Mouse (Mus musculus) neural tube, embryonic 10.5 days (tissue): ENCODE data around the gene Shtn1.

Experiments
- DNase-seq: peaks from one replicate; pipeline ENCODE4 v3.0.0-alpha.2; 2017; ENCODE audit warnings: low spot score; ENCODE audit errors: extremely low spot score

Shtn1 gene

DNA sequence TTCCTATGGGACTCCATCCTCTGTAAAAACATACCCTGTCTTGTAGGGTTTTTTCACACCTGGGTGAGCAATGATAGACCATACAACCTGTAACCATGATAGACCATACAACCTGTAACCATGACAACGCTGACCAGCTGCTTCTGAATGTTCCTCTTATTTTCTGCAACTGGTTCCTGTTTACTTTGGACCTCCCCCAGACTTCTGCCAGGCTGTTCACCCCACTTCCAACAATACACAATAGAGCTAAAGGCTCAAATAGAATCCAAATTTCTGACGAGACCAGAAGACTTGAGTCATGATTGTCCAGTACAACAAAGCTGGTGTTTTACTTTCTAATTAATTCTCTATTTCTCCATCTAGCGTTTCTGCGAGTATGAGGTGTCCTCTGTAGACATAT lies 23.8 kb downstream of the Shtn1 start:
- no peak for DNase-seq

DNA sequence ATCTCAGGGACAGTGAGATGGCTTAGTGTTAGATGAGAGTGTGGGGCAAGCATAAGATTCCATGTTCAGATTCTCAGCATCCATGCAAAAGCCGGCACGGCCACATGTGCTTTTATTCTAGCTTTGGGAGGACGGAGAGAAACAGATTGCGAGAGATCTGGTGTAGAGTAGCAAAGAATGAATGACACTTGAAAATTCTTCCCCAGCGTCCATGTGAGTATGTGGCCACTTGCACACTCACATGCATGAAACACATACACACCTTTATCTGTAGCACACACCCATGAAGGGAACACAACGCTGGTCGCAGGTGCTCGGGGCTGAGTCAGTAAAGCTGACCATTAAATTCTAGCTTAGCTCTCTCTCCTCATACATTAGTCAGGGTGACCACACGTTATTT lies 24.3 kb downstream of the Shtn1 start:
- no peak for DNase-seq

DNA sequence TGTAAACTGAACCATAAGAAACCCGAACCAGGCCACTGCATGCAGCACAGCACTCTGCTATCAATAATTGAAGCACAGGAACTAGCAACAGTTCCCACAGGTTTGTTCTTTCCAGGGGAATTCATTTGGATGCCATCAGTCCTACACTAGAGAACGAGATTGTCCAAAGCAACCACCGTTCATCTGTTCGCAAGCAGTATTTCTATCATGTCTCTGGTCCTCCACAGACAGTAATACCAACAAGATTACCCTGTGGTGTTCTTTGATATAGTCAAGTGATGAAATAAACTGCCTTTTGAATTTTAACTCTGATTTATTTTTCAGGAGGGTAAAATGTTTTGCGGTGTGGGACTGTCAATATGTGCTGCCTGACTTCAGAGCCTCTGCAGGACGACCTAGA lies 27.0 kb downstream of the Shtn1 start:
- DNase-seq, result no peak

DNA sequence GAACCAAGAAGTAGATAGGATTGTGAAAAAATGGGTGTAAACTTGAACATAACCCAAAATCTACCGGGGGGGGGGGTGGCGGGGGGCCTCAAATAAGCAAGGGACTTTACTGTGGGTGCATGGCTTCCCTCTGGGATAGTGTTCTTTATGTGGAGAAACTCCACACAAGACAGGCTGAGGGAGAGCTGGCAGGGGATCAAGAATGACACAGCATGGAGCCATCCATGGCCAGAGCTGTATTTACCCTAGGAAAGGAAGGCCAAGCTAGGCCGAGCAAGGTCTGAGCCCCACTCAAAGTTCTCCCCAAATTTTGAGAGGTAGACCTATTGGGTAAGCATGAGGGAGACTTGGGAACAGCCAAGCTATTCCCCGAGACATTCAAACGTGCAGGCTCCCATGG lies 28.4 kb downstream of the Shtn1 start:
- no peak for DNase-seq

DNA sequence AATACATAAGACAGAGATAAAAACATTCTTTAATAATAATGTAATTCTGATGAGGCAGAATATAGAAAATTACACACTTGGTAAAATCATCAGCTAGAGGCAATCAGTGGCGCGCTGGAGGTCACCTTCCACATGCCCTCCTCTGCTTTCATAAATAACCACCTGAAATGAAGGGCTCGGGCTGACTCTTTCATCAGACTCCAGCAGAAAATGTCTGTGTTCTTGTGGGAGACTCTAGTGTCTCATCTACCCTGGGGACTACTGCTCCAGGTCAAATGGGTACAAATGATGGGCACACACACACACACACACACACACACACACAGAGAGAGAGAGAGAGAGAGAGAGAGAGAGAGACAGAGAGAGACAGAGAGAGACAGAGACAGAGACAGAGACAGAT lies 34.8 kb downstream of the Shtn1 start:
- DNase-seq, result no peak

DNA sequence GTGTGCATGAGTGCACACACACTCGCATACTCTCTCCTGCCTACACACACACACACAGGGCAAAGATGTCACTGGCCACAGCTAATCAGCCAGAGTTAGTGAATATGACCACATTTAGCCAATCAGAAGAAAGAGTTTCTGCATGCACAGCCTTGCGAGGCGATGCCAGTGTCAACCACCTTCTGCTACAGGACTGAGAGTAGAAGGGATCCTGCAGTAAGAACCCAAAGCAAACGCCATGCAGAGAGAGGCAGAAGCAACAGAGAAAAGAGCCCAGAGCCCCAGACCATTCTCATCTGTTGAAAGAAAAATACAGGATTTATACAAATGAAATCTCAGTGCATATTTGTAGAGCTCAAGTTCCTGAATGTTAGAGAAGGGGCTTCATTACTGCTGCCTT lies 37.1 kb downstream of the Shtn1 start:
- DNase-seq, result no peak

DNA sequence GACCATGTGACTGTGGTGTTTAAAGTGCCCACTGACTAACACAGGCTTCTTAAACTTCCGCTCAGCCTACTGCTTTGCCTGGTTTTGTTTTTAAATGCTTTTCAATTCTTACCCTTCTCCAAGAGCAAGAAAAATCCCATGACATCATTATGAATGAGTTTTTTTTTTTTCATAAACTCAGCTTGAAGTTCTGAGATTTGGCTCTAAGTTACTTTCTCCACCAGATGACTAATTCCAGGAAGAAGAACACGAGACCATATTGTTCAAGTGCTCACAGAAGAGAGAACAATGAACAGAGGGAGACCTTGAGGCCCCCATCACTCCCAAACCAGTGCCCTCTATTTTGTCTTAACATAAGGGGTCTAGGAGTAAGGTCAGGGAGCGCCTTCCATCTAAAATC lies 39.1 kb downstream of the Shtn1 start:
- DNase-seq, result no peak

DNA sequence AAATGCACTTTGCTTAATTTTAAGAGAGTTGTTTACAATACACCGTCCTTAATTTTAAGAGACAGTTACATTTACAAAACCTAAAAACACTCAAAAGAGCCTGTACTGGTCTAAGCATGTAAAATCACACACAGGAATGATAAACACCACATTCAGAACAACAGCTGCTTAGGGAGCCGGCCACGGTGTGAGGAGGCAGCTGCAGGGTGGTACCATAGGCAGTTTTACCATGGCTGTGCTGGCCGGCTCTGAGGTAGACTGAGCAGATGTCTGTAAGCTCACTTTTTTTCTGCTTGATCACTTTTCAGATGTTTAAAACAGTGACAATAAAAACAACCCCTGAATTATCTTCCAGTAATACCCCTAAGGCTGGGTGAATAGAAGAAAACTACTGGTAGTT lies 42.7 kb downstream of the Shtn1 start:
- no peak for DNase-seq

DNA sequence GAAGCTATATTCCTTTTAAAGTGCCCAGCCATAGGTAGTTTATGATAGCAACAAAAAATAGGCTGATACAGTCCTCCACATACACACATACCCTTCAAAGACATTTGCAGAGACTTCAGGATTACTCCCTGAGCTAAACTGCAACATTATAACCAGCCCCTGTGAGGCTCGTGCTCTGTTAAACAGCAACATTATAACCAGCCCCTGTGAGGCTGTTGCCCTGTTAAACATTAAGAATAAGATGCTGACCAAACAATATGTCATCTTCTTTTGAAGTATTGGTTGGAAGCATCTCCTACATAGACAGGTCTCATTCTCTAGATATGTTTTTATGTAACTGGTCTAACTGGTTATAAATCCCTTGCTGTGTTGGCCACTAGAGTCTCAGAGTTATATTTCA lies 45.7 kb downstream of the Shtn1 start:
- no peak for DNase-seq

DNA sequence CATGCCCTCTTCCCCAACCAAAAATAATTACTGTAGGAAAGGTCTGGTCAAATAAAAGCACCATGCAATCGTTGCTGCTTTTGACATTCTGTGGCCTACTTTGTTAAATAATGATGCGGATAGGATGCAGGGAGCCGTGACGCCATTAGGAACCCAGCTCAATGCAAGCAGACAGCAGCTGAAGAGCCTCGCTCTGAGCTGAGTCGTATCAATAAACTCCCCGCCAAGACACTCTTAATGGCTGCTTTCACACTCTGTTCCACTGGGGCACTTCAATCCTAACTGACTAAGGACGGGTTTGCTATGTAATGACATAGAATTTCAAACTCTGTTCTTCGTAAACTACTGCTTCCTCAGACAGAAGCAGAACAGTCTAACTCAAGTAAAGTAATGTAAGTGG lies 46.9 kb downstream of the Shtn1 start:
- DNase-seq, result no peak

DNA sequence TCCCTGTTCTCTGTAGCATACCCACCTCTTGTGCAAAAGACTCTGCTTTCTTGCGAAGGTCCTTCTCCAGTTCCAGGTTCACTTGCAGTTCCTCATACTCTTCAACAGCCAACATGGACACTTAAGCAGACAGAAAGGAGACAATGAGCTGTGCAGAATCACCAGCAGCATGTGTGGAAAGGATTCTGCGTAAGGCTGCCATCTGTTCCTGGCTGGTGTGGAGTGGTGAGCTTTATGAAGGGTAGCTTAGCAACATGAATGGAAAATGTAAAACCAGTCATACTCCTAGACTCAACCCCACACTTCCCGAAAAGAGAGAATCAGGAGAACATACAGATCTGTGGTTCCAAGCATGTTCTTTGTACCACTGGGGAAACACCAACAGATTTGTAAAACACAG lies 47.8 kb downstream of the Shtn1 start:
- DNase-seq, result no peak

DNA sequence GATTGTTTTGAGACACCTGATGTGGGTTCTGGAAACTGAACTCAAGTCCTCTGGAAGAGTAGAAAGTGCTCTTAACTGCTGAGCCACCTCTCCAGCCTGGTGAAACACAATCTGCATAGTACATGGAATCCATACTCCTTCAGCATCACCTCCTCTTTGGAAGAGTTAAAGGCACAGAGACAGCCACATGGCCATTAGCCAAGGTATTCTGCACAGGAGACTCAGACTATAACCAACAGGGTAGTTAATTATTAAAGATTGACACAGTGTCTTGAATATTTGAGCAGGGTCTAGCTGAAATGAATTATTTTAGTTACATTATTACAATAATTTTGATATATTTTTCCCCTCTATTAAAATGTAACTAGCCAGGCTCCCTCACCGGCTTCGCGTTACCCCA lies 52.0 kb downstream of the Shtn1 start:
- DNase-seq, result no peak

DNA sequence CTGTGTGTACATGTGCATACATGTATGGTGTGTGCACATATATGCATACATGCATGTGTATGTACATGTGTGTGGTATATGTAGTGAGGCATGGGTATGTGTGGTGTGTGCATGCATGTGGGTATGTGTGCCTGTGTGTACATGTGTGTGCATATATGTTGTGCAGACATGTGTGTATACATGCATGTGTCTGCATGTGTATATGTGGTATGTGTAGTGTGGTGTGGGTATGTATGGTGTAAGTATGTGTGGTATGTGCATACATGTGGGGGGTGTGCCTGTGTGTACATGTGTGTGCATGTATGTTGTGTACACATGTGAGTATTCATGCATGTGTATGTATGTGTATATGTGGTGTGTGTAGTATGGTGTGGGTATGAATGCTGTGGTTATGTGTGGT lies 54.3 kb downstream of the Shtn1 start:
- no peak for DNase-seq

DNA sequence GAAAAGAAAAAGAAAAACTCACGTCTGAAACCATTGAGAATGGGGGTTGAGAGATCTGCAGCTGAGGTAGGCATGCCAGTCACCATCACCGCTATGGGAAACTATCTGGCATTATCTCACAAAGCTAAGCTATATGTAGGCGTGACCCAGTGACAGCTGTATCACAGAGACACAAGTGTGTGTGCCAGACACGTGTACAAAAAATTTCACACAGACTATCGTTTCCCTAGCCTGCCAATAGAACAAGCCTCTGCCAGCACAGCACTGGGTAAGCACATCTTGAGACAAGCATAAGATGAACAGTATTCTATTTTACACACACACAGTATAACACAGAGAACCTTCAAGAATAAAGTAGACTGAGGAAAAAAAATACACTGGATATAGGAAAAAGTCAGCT lies 65.1 kb downstream of the Shtn1 start:
- no peak for DNase-seq

DNA sequence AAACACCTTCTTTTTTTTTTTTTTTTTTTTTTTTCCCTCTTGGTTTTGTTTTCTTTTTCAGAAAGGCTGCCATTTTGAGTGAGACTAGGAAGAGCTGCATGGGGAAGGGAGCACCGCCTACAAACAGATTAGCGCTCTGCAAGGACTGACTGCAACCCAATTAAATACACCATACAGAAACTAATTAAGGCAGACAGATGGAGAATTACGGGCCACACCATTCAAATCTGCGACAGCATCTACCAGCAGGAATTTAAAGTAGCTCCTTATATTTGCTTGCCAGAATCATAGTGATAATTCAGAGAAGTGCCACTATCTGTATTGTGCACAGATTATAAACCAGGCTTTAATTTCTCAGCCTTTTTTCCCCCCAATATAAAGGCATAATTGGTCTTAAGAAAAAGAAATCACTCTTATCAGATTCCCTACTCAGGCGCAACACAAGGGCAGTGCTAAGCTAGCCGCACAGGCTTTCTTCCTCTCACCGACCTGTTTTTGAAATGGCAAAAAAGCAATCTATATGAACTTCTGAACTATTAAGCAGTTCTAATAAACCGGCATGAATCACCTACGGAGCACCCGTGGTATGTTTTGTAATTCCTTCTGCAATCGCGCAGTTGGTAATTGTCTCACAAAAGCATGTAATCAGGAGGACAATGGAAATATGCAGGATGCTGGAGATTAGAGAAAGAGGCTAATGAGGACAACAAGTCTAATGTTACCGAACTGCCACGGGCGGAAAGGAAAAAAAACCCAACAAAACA lies 69.1 kb downstream of the Shtn1 start:
- no peak for DNase-seq

DNA sequence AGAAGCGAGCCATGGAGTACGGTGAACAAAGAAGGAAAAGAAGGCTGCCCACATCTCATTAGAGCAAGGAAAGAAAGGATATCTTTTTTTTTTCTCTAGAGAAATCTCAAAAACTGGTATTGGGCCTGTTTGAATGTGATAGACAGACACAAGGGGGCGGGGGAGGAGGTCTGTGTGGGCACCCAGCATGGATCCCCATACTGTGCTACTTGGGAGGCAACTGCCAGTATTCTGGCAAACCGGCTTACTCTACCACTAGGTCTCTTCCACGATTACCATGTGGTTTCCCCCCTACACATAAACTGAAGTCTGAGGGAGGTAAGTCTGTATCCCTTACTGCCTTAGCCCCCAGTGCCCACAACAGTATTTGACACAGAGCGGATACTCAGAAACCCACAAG lies 73.1 kb downstream of the Shtn1 start:
- no peak for DNase-seq

DNA sequence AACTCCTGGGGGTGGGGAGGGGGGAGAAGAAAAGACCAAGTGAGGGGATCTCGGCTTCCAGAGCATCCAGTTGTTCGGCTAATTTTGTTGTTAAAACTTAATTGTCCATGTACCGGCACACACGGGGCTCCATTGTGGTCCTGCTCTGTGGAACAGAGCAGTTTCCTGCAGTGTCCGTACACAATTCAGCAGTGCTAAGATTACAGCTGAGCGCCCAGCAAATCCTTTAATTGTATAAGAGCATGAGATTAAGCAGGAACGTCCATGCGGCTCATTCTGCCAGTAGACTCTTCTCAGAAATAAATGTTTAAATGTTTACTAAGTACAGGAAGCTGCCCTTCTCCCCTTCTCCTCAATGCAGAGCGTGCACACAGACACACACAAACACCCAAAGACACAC lies 94.3 kb downstream of the Shtn1 start:
- no peak for DNase-seq

DNA sequence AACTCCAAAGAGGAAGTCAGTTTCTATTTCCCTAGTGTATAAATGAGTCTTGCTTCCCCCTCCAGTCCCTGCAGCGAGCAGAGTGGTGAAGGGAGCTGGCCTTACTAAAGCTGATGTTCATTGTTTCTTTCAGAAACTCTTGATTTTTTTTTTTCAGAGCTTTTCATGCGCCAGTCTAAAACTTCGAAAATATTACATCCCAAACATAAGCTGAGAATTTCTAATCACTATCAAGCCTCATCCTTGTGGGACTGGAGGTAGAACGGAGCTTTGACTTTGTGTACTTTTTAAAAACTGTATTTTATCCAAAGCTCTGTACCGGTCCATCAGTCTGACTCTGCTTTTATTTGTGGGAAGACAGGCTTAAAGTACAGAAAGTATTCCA lies 95.9 kb downstream of the Shtn1 start:
- no peak for DNase-seq

DNA sequence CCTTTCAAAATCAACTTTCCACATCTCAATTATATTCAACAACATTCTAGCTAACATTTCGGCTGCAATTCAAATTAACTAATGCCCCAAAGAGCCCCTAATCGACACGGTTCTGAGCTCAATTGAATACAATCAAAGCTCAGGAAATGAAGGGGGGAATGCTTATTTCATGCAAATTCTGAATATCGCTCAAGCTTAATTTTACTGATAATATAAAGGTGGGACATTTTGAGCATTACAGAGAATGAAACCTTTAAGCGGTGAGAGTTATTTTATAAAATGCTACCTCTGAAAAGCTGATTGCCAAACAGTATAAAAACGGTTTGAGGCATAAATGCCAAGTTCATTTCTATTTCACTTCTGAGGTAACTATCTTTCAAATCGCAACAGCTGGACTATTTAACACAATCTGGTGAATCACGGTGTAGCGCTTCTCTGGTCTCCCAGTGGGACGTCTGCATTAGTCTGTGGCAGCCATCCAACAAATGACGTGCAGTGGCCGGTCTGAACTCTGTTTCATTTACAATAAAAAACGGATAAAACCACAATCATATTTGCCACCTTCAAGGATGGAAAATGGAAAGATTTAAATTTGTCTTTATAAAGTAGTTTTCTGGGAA lies 96.4 kb downstream of the Shtn1 start:
- DNase-seq, result no peak

DNA sequence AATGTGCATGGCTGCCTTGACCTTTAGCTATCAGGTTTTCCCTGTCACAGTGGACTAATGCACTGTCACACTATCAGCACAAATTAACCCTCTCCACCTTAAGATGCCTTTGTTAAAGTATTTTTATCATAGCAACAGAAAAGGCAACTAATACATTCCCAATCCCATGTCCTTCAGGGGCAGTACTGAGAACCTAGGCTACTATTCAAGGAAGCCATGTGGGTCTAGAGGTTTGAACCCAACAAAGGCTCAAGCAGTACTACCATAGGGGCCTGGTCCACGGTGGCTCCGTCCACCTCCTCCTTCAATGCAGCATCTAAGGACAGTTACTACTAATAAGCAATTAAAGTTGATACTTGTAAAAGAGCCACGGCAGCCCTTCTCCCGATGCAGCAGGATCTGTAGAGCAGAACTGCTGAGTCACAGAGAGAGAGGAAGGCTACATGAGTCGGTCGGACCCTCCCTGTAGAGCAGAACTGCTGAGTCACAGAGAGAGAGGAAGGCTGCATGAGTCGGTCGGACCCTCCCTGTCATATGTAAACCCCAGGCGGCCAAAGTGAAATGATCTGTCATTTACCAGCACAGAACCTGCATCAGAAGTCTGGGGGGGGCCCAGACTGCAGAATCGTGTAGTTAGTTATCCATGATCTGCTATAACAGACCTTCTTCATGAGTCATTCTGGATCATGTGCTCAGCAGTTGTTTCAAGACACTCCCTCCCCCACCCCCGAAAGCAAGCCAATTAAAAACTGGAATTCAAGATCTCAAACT lies 97.3 kb downstream of the Shtn1 start:
- no peak for DNase-seq

DNA sequence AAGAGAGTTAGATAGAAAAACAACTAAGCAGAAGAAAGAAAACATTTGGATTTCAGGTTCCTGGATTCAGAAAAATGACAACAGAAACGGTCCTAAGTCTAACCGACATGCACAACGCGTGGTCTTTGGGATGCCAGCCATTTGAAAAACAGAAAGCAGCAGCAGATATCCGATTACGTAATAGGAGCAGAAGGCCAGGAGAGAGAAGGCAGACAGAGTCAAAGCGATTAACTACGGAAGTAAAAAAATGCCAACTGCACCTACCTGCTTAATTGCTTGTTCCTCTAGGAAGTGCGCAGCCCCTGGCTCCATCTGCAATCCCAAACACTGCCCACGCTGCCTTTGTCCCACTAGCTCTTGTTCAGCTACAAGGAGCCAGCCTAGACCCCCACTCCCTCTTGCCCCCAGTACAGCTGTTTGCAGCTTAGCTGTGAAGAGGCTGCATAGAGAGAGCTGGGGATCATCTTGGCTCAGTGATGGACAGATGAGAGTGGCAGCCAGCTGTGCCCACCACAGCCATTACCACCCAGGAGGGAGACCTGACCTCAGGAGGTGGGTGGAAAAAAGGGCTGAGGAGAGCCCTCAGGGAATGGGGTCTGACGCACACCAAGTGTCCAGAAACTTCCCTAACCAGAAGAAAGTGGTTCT lies 100.6 kb downstream of the Shtn1 start:
- no peak for DNase-seq

DNA sequence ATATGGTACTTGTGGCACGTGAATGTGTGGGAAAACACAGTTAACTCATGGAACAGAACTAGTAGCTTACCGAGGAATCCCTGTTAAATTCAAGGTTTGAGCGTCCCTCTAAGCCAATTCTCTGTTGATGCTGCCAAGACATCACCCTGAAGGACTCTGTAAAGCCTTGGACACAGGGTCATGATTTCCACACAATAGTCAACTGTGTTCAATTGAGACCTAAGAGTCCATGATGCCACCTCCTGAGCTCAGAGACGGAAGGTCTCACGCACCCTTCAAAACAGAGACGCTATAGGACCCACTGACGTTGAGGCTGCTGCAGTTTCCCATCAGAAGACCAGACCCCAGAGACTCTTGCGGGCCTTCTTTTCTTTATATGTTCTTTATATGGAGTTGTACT lies 101.8 kb downstream of the Shtn1 start:
- no peak for DNase-seq
